Mouse (Mus musculus) layer of hippocampus, postnatal 10 days (tissue): Measurements from ENCODE around the gene Vmn2r60. TPM values are rescaled to one million over a fixed set of nuclear protein-coding genes. Genes with fewer than 3 reads are reported as not detected.
"Not testable (repeated sequence)": the region's sequence is repeated elsewhere in the genome, so short reads cannot be mapped to it uniquely, and the experiment has no call there.

Experiments used
- DNase-seq, 2 experiments: peaks; one replicate each; pipeline ENCODE4 v3.0.0; 2021; ENCODE audit warnings: low spot score in 2 of 2
- long read RNA-seq: library from polyadenylated mRNA; stranded (forward); transcript quantifications from one replicate; pipeline ENCODE4 v2.0.0, GENCODE M21; 2023
- total RNA-seq, 2 experiments: library from RNA; stranded (reverse); gene quantifications; 2 replicates each; pipeline ENCODE4 v1.2.3; 2021

The Vmn2r60 gene
- total RNA-seq: under 1 TPM; 0.07 TPM
- long read RNA-seq: 0 reads

DNA sequence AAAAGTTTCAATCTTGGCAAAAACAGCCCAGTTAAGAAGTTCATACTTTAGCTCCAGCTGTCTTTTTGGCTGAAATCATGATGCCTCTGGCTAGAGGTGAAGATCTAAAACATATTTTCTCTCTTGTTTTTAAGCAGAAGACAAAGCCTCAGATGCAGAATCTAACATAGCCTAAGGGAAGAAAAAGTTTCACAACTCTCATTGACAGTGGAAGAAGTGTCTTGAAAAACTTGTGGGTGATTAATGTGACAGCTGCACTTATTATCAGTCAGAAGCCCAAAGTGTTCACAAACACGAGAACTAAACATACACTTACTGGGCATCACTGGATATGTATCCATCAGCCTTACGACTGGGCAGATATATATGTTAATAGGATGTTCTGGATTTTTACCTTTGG is at the start of gene Vmn2r60:
Vmn2r60 (plus strand) TSS at position 301 of the 400 bp plus-strand sequence.
- no peak for DNase-seq

DNA sequence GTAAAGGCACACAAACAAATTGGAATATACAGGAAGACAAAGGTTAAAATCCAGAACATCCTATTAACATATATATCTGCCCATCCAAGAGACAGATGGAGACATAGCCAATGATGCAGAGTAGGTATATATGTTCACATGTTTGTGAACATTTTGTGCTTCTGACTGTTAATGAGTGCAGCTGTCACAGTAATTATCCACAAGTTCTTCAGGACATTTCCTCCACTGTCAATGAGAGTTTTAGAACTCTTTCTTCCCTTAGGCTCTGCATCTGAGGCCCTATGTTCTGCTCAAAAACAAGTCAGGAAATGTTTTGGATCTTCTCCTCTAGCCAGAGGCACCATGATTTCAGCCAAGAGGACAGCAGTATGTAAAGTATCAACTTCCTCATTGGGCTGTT is 48.6 kb upstream of the Vmn2r60 start, which contains the start of gene Vmn2r59:
Vmn2r59 (minus strand) TSS at position 101 of the 400 bp plus-strand sequence.
- no peak for DNase-seq

DNA sequence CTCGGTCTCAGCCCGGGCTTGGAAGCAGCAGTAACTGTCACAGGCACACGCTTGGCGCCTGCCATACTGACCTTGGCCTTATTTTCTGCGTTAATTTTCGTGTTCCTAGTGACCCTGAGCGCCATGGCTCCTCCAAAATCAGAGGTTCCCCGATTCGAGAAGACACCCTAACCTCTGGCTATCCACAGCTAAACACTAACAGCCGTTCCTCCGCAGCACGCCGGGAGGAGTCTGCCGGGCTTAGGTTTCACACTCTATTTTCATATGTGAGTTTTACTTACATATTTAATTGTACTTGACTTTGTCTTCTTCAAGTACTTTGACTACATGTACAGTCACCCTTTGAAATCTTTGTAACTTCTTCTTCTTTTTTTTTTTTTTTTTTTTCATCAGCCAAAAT is 509 bp upstream of the Vmn2r60 start:
- not testable (repeated sequence) for DNase-seq

Other genes with a start within 250 kb of the Vmn2r60 start
- not detected for gene Vmn2r58, start 235.1 kb upstream of the Vmn2r60 start, total RNA-seq
- gene Vmn2r59, start 48.7 kb upstream of the Vmn2r60 start, total RNA-seq: not detected
- not detected for gene Vmn2r61, start 152.3 kb downstream of the Vmn2r60 start, total RNA-seq